Mouse (Mus musculus): ENCODE measurements around the gene Uncx. TPM values are rescaled to one million over a fixed set of nuclear protein-coding genes. Genes with fewer than 3 reads are reported as not detected.

Uncx gene
- total and polyA plus RNA-seq, 3 experiments, result not detected

- TF ChIP-seq SIN3A (IDR thresholded peaks at IDR 0.05; ENCODE audit: low read length) (no peak), ZKSCAN1 (IDR thresholded peaks at IDR 0.05; ENCODE audit: borderline replicate concordance, low read depth, low read length) (no peak), POLR2A (IDR thresholded peaks at IDR 0.05; ENCODE audit: low read depth, low read length) (no peak), MEF2A (IDR thresholded peaks at IDR 0.05; ENCODE audit: borderline replicate concordance, low read depth, low read length) (no peak), UBTF (IDR thresholded peaks at IDR 0.05; ENCODE audit: low read depth, low read length) (no peak), GABPA (IDR thresholded peaks at IDR 0.05; ENCODE audit: insufficient replicate concordance, low read depth, low read length) (no peak), NRF1 (IDR thresholded peaks at IDR 0.05; ENCODE audit: low read depth, low read length) (no peak), TBP (conservative IDR thresholded peaks at IDR 0.05; ENCODE audit: low read depth, low read length) (no peak), USF2 (conservative IDR thresholded peaks at IDR 0.05; ENCODE audit: low read depth, low read length) (no peak), MXI1 (IDR thresholded peaks at IDR 0.05; ENCODE audit: low read depth, low read length) (no peak), ELF1 (IDR thresholded peaks at IDR 0.05; ENCODE audit: low read depth, low read length) (no peak), RCOR1 (conservative IDR thresholded peaks at IDR 0.05; ENCODE audit: low read depth, low read length) (no peak)
- no peaks in the 10 kb centered on the region for H3K4me1 ChIP-seq (ENCODE audit: control insufficient read depth in 1 of 2, insufficient read depth in 2 of 2)
- peaks cover 4% of the 10 kb centered on the region for H3K9me3 ChIP-seq (replicated peaks; ENCODE audit: low read length)
- no peak overlapping the region for H3K27ac ChIP-seq (ENCODE audit: insufficient read depth, low read depth)
- dilution Hi-C loops (cut with MboI; ENCODE audit: extremely low pct_ligation_motif_present, extremely low pct_unique_long_range_greater_than_20kb, low sequenced_read_pairs), result no loop called here
- DNase-seq (ENCODE audit: extremely low read depth), result no peak
- peaks cover 52% of the 10 kb centered on the region for H3K27me3 ChIP-seq (replicated peaks)
- H3K4me2 ChIP-seq (ENCODE audit: insufficient read depth, low read depth, poor library complexity, severe bottlenecking), result no peak overlapping the region
- no peak overlapping the region for H3K4me3 ChIP-seq (replicated peaks in 1 of 3; ENCODE audit: low read depth in 2 of 3, low read length in 2 of 3, poor library complexity in 1 of 3)
- H3K79me2 ChIP-seq (replicated peaks; ENCODE audit: control insufficient read depth, extremely low read depth, insufficient read depth, poor library complexity, severe bottlenecking), result no peaks in the 10 kb centered on the region
- H3K36me3 ChIP-seq (replicated peaks in 1 of 2; ENCODE audit: control insufficient read depth in 1 of 2, insufficient read depth in 1 of 2, low read length in 1 of 2), result no peaks in the 10 kb centered on the region
- no peak overlapping the region for H3K9ac ChIP-seq (ENCODE audit: insufficient read depth, low read depth)
- in situ Hi-C loops (cut with MboI; ENCODE audit: low pct_ligation_motif_present, low pct_unique_long_range_greater_than_20kb, low sequenced_read_pairs), result loop anchor here (10.0 kb wide), 1 partner anchor 53 kb away; no protein-coding TSS in a partner anchor
These were observed 48.7 kb downstream of the Uncx start for GRCm38 (mm10) chr5:139592011-139592410.

GRCm38 (mm10) chr5:139592850-139593249, 49.6 kb downstream of the Uncx start:
- H3K4me2 ChIP-seq (ENCODE audit: insufficient read depth, low read depth, poor library complexity, severe bottlenecking), result no peak overlapping the region
- H3K4me1 ChIP-seq (ENCODE audit: control insufficient read depth in 1 of 2, insufficient read depth in 2 of 2), result no peaks in the 10 kb centered on the region
- dilution Hi-C loops (cut with MboI; ENCODE audit: extremely low pct_ligation_motif_present, extremely low pct_unique_long_range_greater_than_20kb, low sequenced_read_pairs) (no loop called here), in situ Hi-C loops (cut with MboI; ENCODE audit: low pct_ligation_motif_present, low pct_unique_long_range_greater_than_20kb, low sequenced_read_pairs) (loop anchor here (10.0 kb wide), 1 partner anchor 52 kb away; no protein-coding TSS in a partner anchor)
- no peaks in the 10 kb centered on the region for H3K79me2 ChIP-seq (replicated peaks; ENCODE audit: control insufficient read depth, extremely low read depth, insufficient read depth, poor library complexity, severe bottlenecking)
- H3K9ac ChIP-seq (ENCODE audit: insufficient read depth, low read depth), result no peak overlapping the region
- H3K9me3 ChIP-seq (replicated peaks; ENCODE audit: low read length), result peaks cover 2% of the 10 kb centered on the region
- no peak for DNase-seq (ENCODE audit: extremely low read depth)
- H3K27me3 ChIP-seq (replicated peaks), result peaks cover 55% of the 10 kb centered on the region
- no peak overlapping the region for H3K4me3 ChIP-seq (replicated peaks in 1 of 3; ENCODE audit: low read depth in 2 of 3, low read length in 2 of 3, poor library complexity in 1 of 3)
- H3K36me3 ChIP-seq (replicated peaks in 1 of 2; ENCODE audit: control insufficient read depth in 1 of 2, insufficient read depth in 1 of 2, low read length in 1 of 2), result no peaks in the 10 kb centered on the region
- no peak for TF ChIP-seq CTCF (conservative IDR thresholded peaks at IDR 0.05 in 1 of 2, IDR thresholded peaks at IDR 0.05 in 1 of 2; ENCODE audit: low read depth in 2 of 2, low read length in 2 of 2)
- TF ChIP-seq CHD2 (IDR thresholded peaks at IDR 0.05; ENCODE audit: low read length), result no peak
- TF ChIP-seq JUND (conservative IDR thresholded peaks at IDR 0.05; ENCODE audit: low read depth, low read length), result no peak
- TF ChIP-seq USF2 (conservative IDR thresholded peaks at IDR 0.05; ENCODE audit: low read depth, low read length), result no peak
- no peak overlapping the region for H3K27ac ChIP-seq (ENCODE audit: insufficient read depth, low read depth)

Measured in CH12.LX (cell line).